11 mouse cellular contexts compared by ENCODE assay signal in the genomic region with DNA sequence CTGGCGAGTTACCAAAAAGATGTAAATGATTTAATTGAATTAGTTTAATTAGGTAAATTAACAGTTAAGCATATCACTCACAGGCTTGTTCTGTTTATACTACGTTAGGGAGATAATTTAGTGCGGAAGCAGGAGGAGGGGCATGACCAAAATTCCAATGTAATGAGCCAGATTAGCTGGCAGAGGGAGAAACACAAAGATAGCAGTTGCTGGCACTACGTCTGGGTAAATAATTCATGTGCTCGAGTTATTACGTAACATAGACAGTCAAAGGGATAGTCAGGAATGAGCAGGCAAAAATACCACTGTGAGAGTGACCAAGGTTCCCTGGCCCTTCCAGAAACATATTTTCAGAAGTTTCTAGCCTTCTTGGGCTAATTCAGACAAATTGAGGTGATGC.
A peak's percentile ranks its signal among the peaks of the same experiment; 100 is the strongest.
DNase-seq lines count a peak whose midpoint lies in the region; ATAC-seq and TF ChIP-seq lines count a peak whose summit lies in the region.
"Had no signal": no experiment of that assay in that cellular context is flagged by ENCODE, and none has a peak within 500 bp of the region (broad histone marks: within the 10 kb centered on the region; RNA-seq: fewer than 3 reads in every experiment).

No protein-coding gene starts in this region.

- no peaks in the 10 kb centered on the region for H3K36me3 ChIP-seq in intestine, postnatal 0 days (ENCODE audit: control insufficient read depth, insufficient read depth)
- H3K36me3 ChIP-seq: embryonic facial prominence, embryonic 15.5 days; midbrain, embryonic 12.5 days; stomach, embryonic 15.5 days had no signal

- intact Hi-C loops in left cerebral cortex, postnatal 25 days (cut with DNase I) = no loop called here

- H3K27me3 ChIP-seq in intestine, postnatal 0 days (replicated peaks; ENCODE audit: control insufficient read depth, insufficient read depth, low read length) = no peaks in the 10 kb centered on the region
- H3K27me3 ChIP-seq: embryonic facial prominence, embryonic 15.5 days; stomach, embryonic 15.5 days had no signal

- no peak for ATAC-seq in intestine, postnatal 0 days
- ATAC-seq in CD4-positive, CD25-positive, alpha-beta regulatory T cell, adult 4 months = no peak

- H3K4me2 ChIP-seq in intestine, postnatal 0 days (replicated peaks; ENCODE audit: low read depth) = no peak overlapping the region
- H3K4me2 ChIP-seq: embryonic facial prominence, embryonic 15.5 days; midbrain, embryonic 12.5 days; stomach, embryonic 15.5 days had no signal

- DNase-seq in adrenal gland, adult (ENCODE audit: inconsistent age in 2 of 2, low spot score in 1 of 2) = peak; percentile 77 to 91
- no peak for DNase-seq in adrenal gland, postnatal 4 days (ENCODE audit: low spot score in 2 of 2)
- DNase-seq in left cerebral cortex, postnatal 25 days (ENCODE audit: low spot score in 2 of 2) = peak; percentile 6 to 40
- DNase-seq in left cerebral cortex, adult 11 months (ENCODE audit: low spot score) = no peak
- DNase-seq in brain, adult 2 months (ENCODE audit: low read depth, low spot score) = peak; percentile 47
- peak; percentile 49 for DNase-seq in lung, postnatal 25 days (ENCODE audit: low spot score)

- H3K4me1 ChIP-seq in intestine, postnatal 0 days (replicated peaks; ENCODE audit: control insufficient read depth, insufficient read depth, low read length) = no peaks in the 10 kb centered on the region
- H3K4me1 ChIP-seq: stomach, embryonic 15.5 days had no signal

- H3K27ac ChIP-seq in intestine, postnatal 0 days (ENCODE audit: low read depth, low read length) = no peak overlapping the region
- H3K27ac ChIP-seq: embryonic facial prominence, embryonic 15.5 days; midbrain, embryonic 12.5 days; stomach, embryonic 15.5 days had no signal

- no peaks in the 10 kb centered on the region for H3K9me3 ChIP-seq in intestine, postnatal 0 days (ENCODE audit: control insufficient read depth)
- H3K9me3 ChIP-seq: embryonic facial prominence, embryonic 15.5 days; midbrain, embryonic 12.5 days; stomach, embryonic 15.5 days had no signal

- whole genome bisulfite sequencing in intestine, postnatal 0 days = 12% methylated on average over 6 of the region's 6 CpGs

- no peak overlapping the region for H3K9ac ChIP-seq in intestine, postnatal 0 days (ENCODE audit: low read depth, low read length)
- H3K9ac ChIP-seq: embryonic facial prominence, embryonic 15.5 days; midbrain, embryonic 12.5 days; stomach, embryonic 15.5 days had no signal

- H3K4me3 ChIP-seq in intestine, postnatal 0 days (ENCODE audit: low read depth, low read length) = no peak overlapping the region
- H3K4me3 ChIP-seq: embryonic facial prominence, embryonic 15.5 days; midbrain, embryonic 12.5 days; stomach, embryonic 15.5 days had no signal

- no peak for TF ChIP-seq CTCF in intestine, postnatal 0 days (IDR thresholded peaks at IDR 0.05; ENCODE audit: low read depth)

Comparison
In these comparisons a context has a peak if more than half of its experiments do, and no peak if none do; other contexts are left out.
1. DNase-seq: peak in adrenal gland, adult (2 of 2), left cerebral cortex, postnatal 25 days (2 of 2), brain, adult 2 months (single experiment) and lung, postnatal 25 days (single experiment); none in adrenal gland, postnatal 4 days (0 of 2) and left cerebral cortex, adult 11 months (single experiment).